Mouse (Mus musculus) lung, adult 2 months (tissue): Measurements from ENCODE around the gene Nemf. TPM values are rescaled to one million over a fixed set of nuclear protein-coding genes. Genes with fewer than 3 reads are reported as not detected.
A peak's percentile ranks its signal among the peaks of the same experiment; 100 is the strongest.

Experiments
- DNase-seq: peaks from one replicate; pipeline ENCODE4 v3.0.0; 2022
- H3K4me1 ChIP-seq: fragments of 200-500 bp; 2 replicates; pipeline ENCODE4 v1.6.1; 2011; ENCODE audit warnings: low read length; ENCODE audit not compliant: control insufficient read depth, insufficient read depth
- H3K4me3 ChIP-seq: fragments of 200-500 bp; replicated peaks from 2 replicates; pipeline ENCODE3; 2011; ENCODE audit warnings: low read depth, mild to moderate bottlenecking, control low read depth, low read length; ENCODE audit errors: extremely low read depth
- CTCF ChIP-seq: fragments of 200-500 bp; IDR thresholded peaks from 2 replicates; pipeline ENCODE4 v1.5.1; 2011; ENCODE audit warnings: mild to moderate bottlenecking, low read length, control low read depth; ENCODE audit not compliant: insufficient read depth
- POLR2A ChIP-seq: fragments of 200-500 bp; IDR thresholded peaks from 2 replicates; pipeline ENCODE4 v1.6.1; 2011; ENCODE audit warnings: low read depth, mild to moderate bottlenecking, control low read depth, low read length, borderline replicate concordance; ENCODE audit errors: extremely low read depth
- WGBS: fragments of 180-500 bp; shearing (Covaris S2); methylation state at CpG from one replicate; pipeline ENCODE4 v1.1.7; 2018; 5-methylcytosine and 5-hydroxymethylcytosine counted together
- polyA plus RNA-seq: library from polyadenylated mRNA; depleted of rRNA; stranded (reverse); fragments of >200 nt; gene quantifications from 2 replicates; pipeline ENCODE4 v1.2.3, GENCODE M21; 2012

Nemf gene
- polyA plus RNA-seq, 1 experiment = 6.4 TPM

- Histone ChIP-seq H3K4me1 (peaks cover 3% of the 10 kb centered on the region), H3K4me3 (peak overlapping the region; percentile 88)
- peak; percentile 28 for DNase-seq
- TF ChIP-seq CTCF (no peak), POLR2A (no peak)
- 8% methylated on average over 11 of the region's 11 CpGs for WGBS
Measured at GRCm38 (mm10) chr12:69373850-69374766, 17.1 kb upstream of the Nemf start.

GRCm38 (mm10) chr12:69372731-69373331 is 15.9 kb upstream of the Nemf start:
- H3K4me3 ChIP-seq = peak overlapping the region; percentile 88
- TF ChIP-seq POLR2A (no peak), CTCF (no peak)
- peak; percentile 58 for DNase-seq
- peaks cover 3% of the 10 kb centered on the region for H3K4me1 ChIP-seq
- WGBS = under 1% methylated on average over 42 of the region's 42 CpGs

GRCm38 (mm10) chr12:69371854-69372671 is 15.1 kb upstream of the Nemf start, which contains the start of the genes Arf6 and Gm9887:
Gene Arf6, plus strand, starts transcription at chr12:69372150.
Gene Gm9887, minus strand, starts transcription at chr12:69372458.
- Histone ChIP-seq H3K4me1 (peaks cover 3% of the 10 kb centered on the region), H3K4me3 (peak within 1 kb of the TSS; percentile 88)
- DNase-seq = peak; percentile 98
- 1% methylated on average over 119 of the region's 121 CpGs for WGBS
- no peak for TF ChIP-seq CTCF
- peak; percentile 65 for TF ChIP-seq POLR2A

- no peak for DNase-seq
Measured at GRCm38 (mm10) chr12:69371421-69371853, 14.5 kb upstream of the Nemf start.

GRCm38 (mm10) chr12:69370936-69371335 is 14.0 kb upstream of the Nemf start:
- TF ChIP-seq POLR2A (no peak), CTCF (no peak)
- peak overlapping the region; percentile 74 for H3K4me3 ChIP-seq
- 12% methylated on average over 7 of the region's 7 CpGs for WGBS
- no peak for DNase-seq
- peaks cover 3% of the 10 kb centered on the region for H3K4me1 ChIP-seq

More at GRCm38 (mm10) chr12:69371421-69371853, 14.5 kb upstream of the Nemf start:
- Histone ChIP-seq H3K4me1 (peaks cover 3% of the 10 kb centered on the region), H3K4me3 (peak overlapping the region; percentile 74)
- under 1% methylated on average over 24 of the region's 24 CpGs for WGBS
- TF ChIP-seq CTCF (peak; percentile 57), POLR2A (no peak)

- no peak for TF ChIP-seq CTCF
- no peak for TF ChIP-seq POLR2A
- no peaks in the 10 kb centered on the region; the same call in 1 of the 2 replicates for H3K4me1 ChIP-seq
- no peak overlapping the region for H3K4me3 ChIP-seq
- 43% methylated on average over 2 of the region's 2 CpGs for WGBS
- no peak for DNase-seq
Measured at GRCm38 (mm10) chr12:69367557-69367956, 10.6 kb upstream of the Nemf start.

GRCm38 (mm10) chr12:69366424-69366823 is 9.5 kb upstream of the Nemf start:
- Histone ChIP-seq H3K4me3 (no peak overlapping the region), H3K4me1 (no peaks in the 10 kb centered on the region; the same call in 1 of the 2 replicates)
- TF ChIP-seq POLR2A (no peak), CTCF (no peak)
- no peak for DNase-seq

- no peak overlapping the region for H3K4me3 ChIP-seq
- no peak for DNase-seq
Measured at GRCm38 (mm10) chr12:69365757-69366156, 8.8 kb upstream of the Nemf start.

More at GRCm38 (mm10) chr12:69365757-69366156, 8.8 kb upstream of the Nemf start:
- WGBS = 76% methylated on average over 7 of the region's 7 CpGs
- no peak for TF ChIP-seq POLR2A
- TF ChIP-seq CTCF = no peak
- no peaks in the 10 kb centered on the region; the same call in 1 of the 2 replicates for H3K4me1 ChIP-seq
